Mouse (Mus musculus) G1E (cell line): ENCODE data around the gene Efcab8. TPM values are rescaled to one million over a fixed set of nuclear protein-coding genes. Genes with fewer than 3 reads are reported as not detected.

Experiments
- ATAC-seq: 2 replicates; pipeline ENCODE4 v1.8.0; 2016; ENCODE audit warnings: mild to moderate bottlenecking; ENCODE audit not compliant: insufficient number of reproducible peaks, poor library complexity, low FRiP score, severe bottlenecking; ENCODE audit errors: extremely low read depth
- DNase-seq: peaks from one replicate; pipeline ENCODE4 v3.0.0; 2012; ENCODE audit warnings: low spot score
- H3K27me3 ChIP-seq: 2 replicates; pipeline ENCODE4 v1.6.1; 2012; ENCODE audit warnings: mild to moderate bottlenecking, low read length, inconsistent platforms; ENCODE audit not compliant: insufficient read depth
- H3K36me3 ChIP-seq: replicated peaks from 2 replicates; pipeline ENCODE3; 2012; ENCODE audit warnings: mild to moderate bottlenecking, inconsistent platforms
- H3K4me1 ChIP-seq: 2 replicates; pipeline ENCODE4 v1.6.1; 2012; ENCODE audit warnings: low read depth, low read length, inconsistent platforms, mixed read lengths; ENCODE audit not compliant: insufficient read depth
- H3K4me3 ChIP-seq: 2 replicates; pipeline ENCODE4 v1.5.1; 2012; ENCODE audit warnings: low read depth, mild to moderate bottlenecking, inconsistent platforms, low read length, moderate library complexity, mixed read lengths
- H3K9me3 ChIP-seq: replicated peaks from 2 replicates; pipeline ENCODE4 v1.6.1; 2012; ENCODE audit warnings: inconsistent platforms
- CTCF ChIP-seq: IDR thresholded peaks from 2 replicates; pipeline ENCODE4 v1.5.1; 2012; ENCODE audit warnings: low read depth, low read length, inconsistent platforms, mixed read lengths
- GATA1 ChIP-seq: IDR thresholded peaks from 2 replicates; pipeline ENCODE4 v1.6.1; 2012; ENCODE audit warnings: borderline replicate concordance, low read length, inconsistent platforms, mixed read lengths
- GATA2 ChIP-seq: IDR thresholded peaks from 2 replicates; pipeline ENCODE4 v1.6.1; 2012; ENCODE audit warnings: low read depth, low read length, inconsistent platforms, borderline replicate concordance
- POLR2AphosphoS5 ChIP-seq: IDR thresholded peaks from 2 replicates; pipeline ENCODE4 v1.6.1; 2012; ENCODE audit warnings: low read depth, low read length, inconsistent platforms; ENCODE audit not compliant: insufficient replicate concordance
- TAL1 ChIP-seq: conservative IDR thresholded peaks from 2 replicates; pipeline ENCODE4 v1.6.1; 2012; ENCODE audit warnings: low read depth, low read length, inconsistent platforms, mixed read lengths
- polyA plus RNA-seq: library from polyadenylated mRNA; stranded (reverse); fragments of >175 nt; gene quantifications from 2 replicates; pipeline ENCODE4 v1.2.3, GENCODE M21; 2012
- total RNA-seq, 2 experiments: library from RNA; stranded (forward) in 1 of 2; stranded (reverse) in 1 of 2; fragments of 200-1000 nt in 1 of 2; fragments of >200 nt in 1 of 2; fragmentation: Nextera tagmentation in 1 of 2; gene quantifications; 2 replicates each; pipeline ENCODE4 v1.2.3; 2014 to 2017

The Efcab8 gene
- total and polyA plus RNA-seq, 3 experiments, result 0.44 TPM; not detected in 2

- Histone ChIP-seq H3K4me3 (no peak overlapping the region), H3K4me1 (peaks cover 9% of the 10 kb centered on the region), H3K9me3 (no peaks in the 10 kb centered on the region), H3K36me3 (peaks cover 77% of the 10 kb centered on the region), H3K27me3 (no peaks in the 10 kb centered on the region)
- no peak for TF ChIP-seq CTCF
- TF ChIP-seq TAL1, result no peak
- TF ChIP-seq GATA1, result no peak
- no peak for TF ChIP-seq POLR2AphosphoS5
- no peak for TF ChIP-seq GATA2
- ATAC-seq (no peak), DNase-seq (no peak)
Observed at GRCm38 (mm10) chr2:153750363-153750762, 29.4 kb upstream of the Efcab8 start.

- Histone ChIP-seq H3K4me3 (no peak overlapping the region), H3K4me1 (no peaks in the 10 kb centered on the region), H3K27me3 (no peaks in the 10 kb centered on the region), H3K9me3 (no peaks in the 10 kb centered on the region), H3K36me3 (peaks cover 97% of the 10 kb centered on the region)
- no peak for ATAC-seq
- no peak for DNase-seq
- TF ChIP-seq GATA1 (no peak), GATA2 (no peak), CTCF (no peak), TAL1 (no peak), POLR2AphosphoS5 (no peak)
Observed at GRCm38 (mm10) chr2:153762121-153762520, 17.6 kb upstream of the Efcab8 start.

GRCm38 (mm10) chr2:153767484-153767883, 12.2 kb upstream of the Efcab8 start:
- TF ChIP-seq GATA2, result no peak
- TF ChIP-seq TAL1, result no peak
- TF ChIP-seq POLR2AphosphoS5, result no peak
- no peak for TF ChIP-seq GATA1
- TF ChIP-seq CTCF, result no peak
- H3K4me3 ChIP-seq, result no peak overlapping the region
- no peaks in the 10 kb centered on the region for H3K4me1 ChIP-seq
- H3K36me3 ChIP-seq, result peaks cover 84% of the 10 kb centered on the region
- H3K9me3 ChIP-seq, result no peaks in the 10 kb centered on the region
- no peaks in the 10 kb centered on the region for H3K27me3 ChIP-seq
- no peak for ATAC-seq
- no peak for DNase-seq

GRCm38 (mm10) chr2:153768881-153769280, 10.8 kb upstream of the Efcab8 start:
- H3K27me3 ChIP-seq, result no peaks in the 10 kb centered on the region
- H3K36me3 ChIP-seq, result peaks cover 79% of the 10 kb centered on the region
- no peak overlapping the region for H3K4me3 ChIP-seq
- no peaks in the 10 kb centered on the region for H3K4me1 ChIP-seq
- no peak for ATAC-seq
- H3K9me3 ChIP-seq, result no peaks in the 10 kb centered on the region
- DNase-seq, result no peak
- TF ChIP-seq POLR2AphosphoS5 (no peak), TAL1 (no peak), GATA1 (no peak), CTCF (no peak), GATA2 (no peak)

- no peak for TF ChIP-seq GATA1
- no peak for TF ChIP-seq POLR2AphosphoS5
- no peak for TF ChIP-seq GATA2
- TF ChIP-seq CTCF, result no peak
- TF ChIP-seq TAL1, result no peak
- Histone ChIP-seq H3K4me3 (no peak overlapping the region), H3K36me3 (peaks cover 51% of the 10 kb centered on the region), H3K4me1 (no peaks in the 10 kb centered on the region), H3K9me3 (no peaks in the 10 kb centered on the region), H3K27me3 (no peaks in the 10 kb centered on the region)
- no peak for DNase-seq
- no peak for ATAC-seq
Observed at GRCm38 (mm10) chr2:153772950-153773349, 6.8 kb upstream of the Efcab8 start.

GRCm38 (mm10) chr2:153775472-153775871, 4.3 kb upstream of the Efcab8 start:
- Histone ChIP-seq H3K9me3 (no peaks in the 10 kb centered on the region), H3K4me1 (peaks cover 10% of the 10 kb centered on the region), H3K27me3 (peaks cover 10% of the 10 kb centered on the region), H3K36me3 (peaks cover 31% of the 10 kb centered on the region), H3K4me3 (no peak overlapping the region)
- TF ChIP-seq POLR2AphosphoS5 (no peak), CTCF (no peak), GATA1 (no peak), TAL1 (no peak), GATA2 (no peak)
- ATAC-seq (no peak), DNase-seq (no peak)
